Mouse (Mus musculus) Muller cell, postnatal 12 days (primary cell): ENCODE data around the gene Cryzl1.
"Not testable (repeated sequence)": the region's sequence is repeated elsewhere in the genome, so short reads cannot be mapped to it uniquely, and the experiment has no call there.

Source experiments
- DNase-seq: peaks from one replicate; pipeline ENCODE4 v3.0.0-alpha.2; 2015; ENCODE audit errors: inconsistent ontology term

The Cryzl1 gene

GRCm38 (mm10) chr16:91645420-91645819 is 83.4 kb downstream of the Cryzl1 start:
- not testable (repeated sequence) for DNase-seq

- no peak for DNase-seq
These were observed 83.9 kb downstream of the Cryzl1 start for GRCm38 (mm10) chr16:91644901-91645300.

GRCm38 (mm10) chr16:91640171-91640570 is 88.6 kb downstream of the Cryzl1 start:
- DNase-seq: no peak

GRCm38 (mm10) chr16:91639636-91640035 is 89.1 kb downstream of the Cryzl1 start:
- no peak for DNase-seq
